Mouse (Mus musculus) lung, postnatal 0 days (tissue): ENCODE results near the gene B3galnt2.

Experiments used
- CTCF ChIP-seq: IDR thresholded peaks from 2 replicates; pipeline ENCODE4 v1.5.1; 2016; ENCODE audit warnings: antibody characterized with exemption, mild to moderate bottlenecking
- EP300 ChIP-seq: IDR thresholded peaks from 2 replicates; pipeline ENCODE4 v1.6.1; 2016; ENCODE audit warnings: antibody characterized with exemption, mild to moderate bottlenecking, control low read depth

DNA sequence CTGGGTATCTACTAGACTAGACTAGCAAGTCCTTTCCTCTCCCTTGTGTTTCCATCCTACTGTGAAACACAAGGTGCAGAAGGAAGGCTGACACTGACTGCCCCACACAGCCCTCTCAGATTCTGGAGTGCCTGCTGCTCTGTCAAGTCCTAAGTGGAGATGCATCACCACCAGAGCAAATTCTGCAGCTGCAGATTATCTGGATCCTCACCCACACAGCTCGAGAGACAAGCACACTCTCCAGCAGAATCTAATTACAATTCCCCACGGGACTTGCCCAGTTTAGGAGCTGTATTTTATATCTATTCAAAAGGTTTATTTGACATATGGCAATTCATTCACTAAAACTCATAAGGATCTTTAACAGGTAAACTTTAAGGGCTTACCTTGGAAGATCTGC is 51.8 kb downstream of the B3galnt2 start:
- TF ChIP-seq CTCF (no peak), EP300 (no peak)
